In genomic region chr16:91729066-91729482, GRCm38 (mm10) we compare ENCODE assay signal across 8 mouse cellular contexts. TPM values are rescaled to one million over a fixed set of nuclear protein-coding genes. Genes with fewer than 3 reads are reported as not detected.
A peak's percentile ranks its signal among the peaks of the same experiment; 100 is the strongest.
DNase-seq lines count a peak whose midpoint lies in the region; ATAC-seq lines count a peak whose summit lies in the region.

Gene Itsn1 (plus strand): TSS chr16:91729281.

- peak within 1 kb of the TSS; percentile 95 for H3K4me3 ChIP-seq in hindbrain, embryonic 10.5 days

- no peaks in the 10 kb centered on the region for H3K27me3 ChIP-seq in hindbrain, embryonic 10.5 days (ENCODE audit: insufficient read depth, poor library complexity, severe bottlenecking)

- DNase-seq in MEL-GATA-1-ER (ENCODE audit: extremely low read depth, low read depth) = peak; percentile 96
- peak; percentile 99 for DNase-seq in cerebellum, adult 9-10 months
- peak; percentile 98 for DNase-seq in hindbrain, embryonic 10.5 days (ENCODE audit: low spot score)
- peak; percentile 97 to 98 for DNase-seq in layer of hippocampus, postnatal 10 days (ENCODE audit: low spot score in 2 of 2)
- peak; percentile 99 for DNase-seq in lung, postnatal 10 days
- DNase-seq in ovary, postnatal 36 days (ENCODE audit: low spot score) = peak; percentile 99
- peak; percentile 99 for DNase-seq in thymus, postnatal 25 days

- peaks cover 12% of the 10 kb centered on the region for H3K36me3 ChIP-seq in hindbrain, embryonic 10.5 days

- H3K4me1 ChIP-seq in hindbrain, embryonic 10.5 days (replicated peaks) = peaks cover 35% of the 10 kb centered on the region

- ATAC-seq in frontal cortex, adult (ENCODE audit: low TSS enrichment) = peak; percentile 78

- H3K27ac ChIP-seq in hindbrain, embryonic 10.5 days = peak within 1 kb of the TSS; percentile 97

- no peaks in the 10 kb centered on the region for H3K9me3 ChIP-seq in hindbrain, embryonic 10.5 days

- WGBS in hindbrain, embryonic 10.5 days = under 1% methylated on average over 33 of the region's 33 CpGs

RNA-seq across cellular contexts. Expression of gene Itsn1, which starts in this region (rescaled TPM):
- 50.7 and 55.5 TPM in 2 replicates for polyA plus RNA-seq in hindbrain, embryonic 10.5 days (2016; fragmentation: Nextera tagmentation; extraction: Ambion mirVana)
- total RNA-seq in layer of hippocampus, postnatal 10 days (2021) = 100 to 1,000 TPM; 145 to 159 TPM

Comparison
In these comparisons a context has a peak if more than half of its experiments do, and no peak if none do; other contexts are left out.
1. Peak in every context shown above with its lines: DNase-seq, ATAC-seq, H3K4me3 ChIP-seq and H3K27ac ChIP-seq.